Mouse (Mus musculus) stomach, embryonic 15.5 days (tissue): ENCODE results near the gene Rab44. TPM values are rescaled to one million over a fixed set of nuclear protein-coding genes. Genes with fewer than 3 reads are reported as not detected.
"Not testable (repeated sequence)": the region's sequence is repeated elsewhere in the genome, so short reads cannot be mapped to it uniquely, and the experiment has no call there.

ENCODE experiments used
- ATAC-seq: fragments of 200-750 bp; cut with Nextera tagmentation; 2 replicates; pipeline ENCODE4 v1.8.0; 2017; ENCODE audit warnings: low read depth, moderate number of reproducible peaks, moderate TSS enrichment; ENCODE audit not compliant: insufficient read depth, low FRiP score
- H3K27ac ChIP-seq: fragments of 300-500 bp; sonication (generic); 2 replicates; pipeline ENCODE4 v1.5.1; 2015; ENCODE audit warnings: mild to moderate bottlenecking, inconsistent platforms
- H3K27me3 ChIP-seq: fragments of 300-500 bp; sonication (generic); replicated peaks from 2 replicates; pipeline ENCODE4 v1.6.1; 2015; ENCODE audit warnings: inconsistent platforms
- H3K36me3 ChIP-seq: fragments of 300-500 bp; sonication (generic); 2 replicates; pipeline ENCODE4 v1.6.1; 2015; ENCODE audit warnings: inconsistent platforms
- H3K4me1 ChIP-seq: fragments of 300-500 bp; sonication (generic); 2 replicates; pipeline ENCODE4 v1.6.1; 2015; ENCODE audit warnings: inconsistent platforms
- H3K4me2 ChIP-seq: fragments of 300-500 bp; sonication (generic); 2 replicates; pipeline ENCODE4 v1.6.1; 2015; ENCODE audit warnings: mild to moderate bottlenecking, inconsistent platforms
- H3K4me3 ChIP-seq: fragments of 300-500 bp; sonication (generic); replicated peaks from 2 replicates; pipeline ENCODE4 v1.5.1; 2015; ENCODE audit warnings: inconsistent platforms
- H3K9ac ChIP-seq: fragments of 300-500 bp; sonication (generic); 2 replicates; pipeline ENCODE4 v1.6.1; 2015; ENCODE audit warnings: inconsistent platforms
- H3K9me3 ChIP-seq: fragments of 300-500 bp; sonication (generic); 2 replicates; pipeline ENCODE4 v1.6.1; 2016; ENCODE audit warnings: inconsistent platforms
- WGBS: fragments of 180-500 bp; shearing (Covaris S2); methylation state at CpG from one replicate; pipeline ENCODE4 v1.1.7; 2015; 5-methylcytosine and 5-hydroxymethylcytosine counted together
- polyA plus RNA-seq: library from polyadenylated mRNA; unstranded; fragments of >200 nt; fragmentation: Nextera tagmentation; extraction: Ambion mirVana; gene quantifications from 2 replicates; pipeline ENCODE4 v1.2.1, GENCODE M21; 2015

The Rab44 gene
- polyA plus RNA-seq, 1 experiment from 2014 or later = 2.3 TPM

DNA sequence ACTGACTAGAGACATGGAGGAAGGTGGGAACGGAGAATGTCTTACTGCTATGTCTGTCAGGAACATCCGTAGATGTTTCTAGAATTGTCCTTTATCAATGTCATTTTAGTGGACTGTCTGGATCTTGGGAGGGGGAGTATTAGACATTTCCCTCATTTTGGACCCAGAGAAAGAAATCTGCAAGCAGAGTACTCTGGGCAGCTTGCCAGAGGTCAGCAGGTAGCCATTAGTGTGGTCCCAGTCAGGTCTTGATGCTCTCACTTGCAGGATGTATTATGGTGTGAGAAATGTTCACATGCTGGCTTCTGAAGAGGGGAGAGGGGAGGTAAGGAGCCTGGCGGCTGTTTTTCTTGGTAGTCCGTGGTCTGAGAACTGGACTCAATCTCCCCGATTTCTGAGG lies 21.4 kb upstream of the Rab44 start:
- Histone ChIP-seq H3K27me3 (peaks cover 8% of the 10 kb centered on the region), H3K9me3 (no peaks in the 10 kb centered on the region), H3K4me3 (no peak overlapping the region), H3K36me3 (no peaks in the 10 kb centered on the region), H3K27ac (no peak overlapping the region), H3K9ac (no peak overlapping the region), H3K4me2 (no peak overlapping the region), H3K4me1 (peaks cover 28% of the 10 kb centered on the region)
- ATAC-seq = no peak
- WGBS = 49% methylated on average over 5 of the region's 5 CpGs

DNA sequence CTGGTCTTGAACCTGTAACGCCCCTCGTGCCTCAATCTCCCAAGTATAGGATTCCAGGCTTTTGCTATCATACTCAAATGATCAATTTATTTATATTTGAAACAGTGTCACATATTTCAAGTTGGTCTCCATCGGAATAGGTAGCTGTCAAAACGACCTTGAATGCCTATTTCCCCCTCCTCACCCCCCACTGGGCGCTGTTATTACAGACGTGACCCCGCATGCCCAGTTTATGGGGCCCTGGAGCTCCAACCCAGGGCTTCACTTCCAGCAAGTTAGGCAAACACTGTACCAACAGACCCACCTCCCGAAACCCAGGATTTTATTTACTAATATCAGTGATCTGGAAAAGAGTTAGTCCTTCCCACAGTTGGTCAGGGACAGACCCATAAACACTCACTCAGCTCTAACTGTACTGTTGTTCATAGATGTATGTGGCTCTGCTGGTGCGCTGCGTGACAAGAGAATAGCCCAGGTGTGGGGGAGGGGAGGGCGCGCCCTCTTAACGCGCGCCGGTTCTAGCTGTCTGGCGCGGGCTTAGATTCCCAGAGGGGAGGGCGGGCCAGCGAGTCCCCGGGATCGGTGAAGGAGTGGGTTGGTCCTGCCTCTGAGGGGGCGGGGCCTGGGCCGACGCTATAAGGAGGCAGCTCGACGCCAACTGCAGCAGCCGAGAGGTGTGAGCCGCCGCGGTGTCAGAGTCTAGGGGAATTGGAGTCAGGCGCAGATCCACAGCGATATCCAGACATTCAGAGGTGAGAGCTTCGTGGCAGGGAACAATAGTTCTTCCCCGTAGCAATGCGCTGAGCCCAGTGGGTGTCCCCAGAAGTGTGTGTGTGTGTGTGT lies 20.6 kb upstream of the Rab44 start:
- H3K9ac ChIP-seq = peak overlapping the region; percentile 45; the same call in 1 of the 2 replicates
- no peaks in the 10 kb centered on the region for H3K9me3 ChIP-seq
- peak; percentile 81 for ATAC-seq
- peak overlapping the region; percentile 76 for H3K27ac ChIP-seq
- WGBS = 5% methylated on average over 36 of the region's 36 CpGs
- peaks cover 8% of the 10 kb centered on the region for H3K27me3 ChIP-seq
- peaks cover 28% of the 10 kb centered on the region for H3K4me1 ChIP-seq
- H3K36me3 ChIP-seq = no peaks in the 10 kb centered on the region
- H3K4me2 ChIP-seq = peak overlapping the region; percentile 93
- H3K4me3 ChIP-seq = peak overlapping the region; percentile 57

GRCm38 (mm10) chr17:29093961-29094309 lies 20.0 kb upstream of the Rab44 start:
- ATAC-seq = peak; percentile 14; the same call in 1 of the 2 replicates

GRCm38 (mm10) chr17:29094310-29095181 lies 19.4 kb upstream of the Rab44 start:
- H3K4me2 ChIP-seq = peak overlapping the region; percentile 93
- H3K9ac ChIP-seq = peak overlapping the region; percentile 45; the same call in 1 of the 2 replicates
- peak; percentile 33 for ATAC-seq
- under 1% methylated on average over 71 of the region's 71 CpGs for WGBS
- peak overlapping the region; percentile 76 for H3K27ac ChIP-seq
- H3K4me3 ChIP-seq = peak overlapping the region; percentile 57
- no peaks in the 10 kb centered on the region for H3K9me3 ChIP-seq
- peaks cover 8% of the 10 kb centered on the region for H3K27me3 ChIP-seq
- peaks cover 28% of the 10 kb centered on the region for H3K4me1 ChIP-seq
- H3K36me3 ChIP-seq = 0 out of 2 replicates have a peak, but pooled peaks cover under 1% of the 10 kb centered on the region

More at GRCm38 (mm10) chr17:29093961-29094309, 20.0 kb upstream of the Rab44 start:
- peak overlapping the region; percentile 57 for H3K4me3 ChIP-seq
- peaks cover 28% of the 10 kb centered on the region for H3K4me1 ChIP-seq
- peak overlapping the region; percentile 45; the same call in 1 of the 2 replicates for H3K9ac ChIP-seq
- H3K36me3 ChIP-seq = no peaks in the 10 kb centered on the region
- H3K27ac ChIP-seq = peak overlapping the region; percentile 76
- peak overlapping the region; percentile 93 for H3K4me2 ChIP-seq
- under 1% methylated on average over 24 of the region's 24 CpGs for WGBS
- no peaks in the 10 kb centered on the region for H3K9me3 ChIP-seq
- peaks cover 8% of the 10 kb centered on the region for H3K27me3 ChIP-seq

GRCm38 (mm10) chr17:29095201-29095733 lies 18.7 kb upstream of the Rab44 start:
- H3K27me3 ChIP-seq = peaks cover 8% of the 10 kb centered on the region
- H3K27ac ChIP-seq = peak overlapping the region; percentile 76
- under 1% methylated on average over 44 of the region's 44 CpGs for WGBS
- H3K9me3 ChIP-seq = no peaks in the 10 kb centered on the region
- H3K4me2 ChIP-seq = peak overlapping the region; percentile 93
- peak overlapping the region; percentile 57 for H3K4me3 ChIP-seq
- H3K4me1 ChIP-seq = peaks cover 28% of the 10 kb centered on the region
- peaks cover 6% of the 10 kb centered on the region; the same call in 1 of the 2 replicates for H3K36me3 ChIP-seq
- peak overlapping the region; percentile 45; the same call in 1 of the 2 replicates for H3K9ac ChIP-seq
- ATAC-seq = peak; percentile 73

DNA sequence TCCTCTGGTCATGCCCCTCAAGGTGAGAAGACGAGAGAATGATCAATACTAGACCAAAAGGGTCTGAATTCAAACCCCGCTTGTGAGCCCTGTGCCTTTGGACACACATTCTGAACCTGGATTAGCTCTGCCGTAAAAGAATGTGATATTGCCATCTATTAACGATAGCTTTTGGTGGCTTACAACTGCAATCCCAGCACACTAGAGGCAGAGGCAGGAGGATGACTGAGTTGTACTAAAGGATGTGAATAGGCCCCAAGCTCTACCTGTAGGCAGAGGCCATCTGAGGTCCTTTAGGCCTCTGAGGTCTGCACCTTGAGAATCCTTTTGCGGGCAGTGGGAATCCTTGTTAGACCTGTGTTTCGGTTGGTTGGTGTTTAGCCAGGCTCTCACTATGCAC lies 17.7 kb upstream of the Rab44 start:
- Histone ChIP-seq H3K27ac (no peak overlapping the region), H3K27me3 (peaks cover 8% of the 10 kb centered on the region), H3K9me3 (no peaks in the 10 kb centered on the region), H3K9ac (no peak overlapping the region), H3K4me1 (peaks cover 28% of the 10 kb centered on the region), H3K4me2 (peak overlapping the region; percentile 93; the same call in 1 of the 2 replicates), H3K36me3 (peaks cover 6% of the 10 kb centered on the region; the same call in 1 of the 2 replicates), H3K4me3 (no peak overlapping the region)
- ATAC-seq = no peak
- WGBS = 82% methylated on average over 6 of the region's 6 CpGs

- ATAC-seq = no peak
- 60% methylated on average over 7 of the region's 7 CpGs for WGBS
- H3K9me3 ChIP-seq = no peaks in the 10 kb centered on the region
- H3K36me3 ChIP-seq = peaks cover 6% of the 10 kb centered on the region; the same call in 1 of the 2 replicates
- H3K9ac ChIP-seq = no peak overlapping the region
- H3K4me1 ChIP-seq = peaks cover 23% of the 10 kb centered on the region
- no peak overlapping the region for H3K4me3 ChIP-seq
- no peak overlapping the region for H3K4me2 ChIP-seq
- peak overlapping the region; percentile 54; the same call in 1 of the 2 replicates for H3K27ac ChIP-seq
- H3K27me3 ChIP-seq = peaks cover 8% of the 10 kb centered on the region
These were observed 16.9 kb upstream of the Rab44 start for GRCm38 (mm10) chr17:29096851-29097561.

- peaks cover 21% of the 10 kb centered on the region for H3K4me1 ChIP-seq
- 94% methylated on average over 24 of the region's 24 CpGs for WGBS
- H3K27ac ChIP-seq = no peak overlapping the region
These were observed 15.7 kb upstream of the Rab44 start for GRCm38 (mm10) chr17:29098291-29098690.

GRCm38 (mm10) chr17:29099076-29099475 lies 14.9 kb upstream of the Rab44 start:
- ATAC-seq = no peak
- WGBS = 85% methylated on average over 8 of the region's 8 CpGs
- peaks cover 6% of the 10 kb centered on the region; the same call in 1 of the 2 replicates for H3K36me3 ChIP-seq
- H3K4me1 ChIP-seq = peaks cover 15% of the 10 kb centered on the region
- H3K27ac ChIP-seq = no peak overlapping the region
- no peak overlapping the region for H3K4me2 ChIP-seq
- H3K27me3 ChIP-seq = peaks cover 7% of the 10 kb centered on the region
- H3K9me3 ChIP-seq = no peaks in the 10 kb centered on the region
- no peak overlapping the region for H3K9ac ChIP-seq
- no peak overlapping the region for H3K4me3 ChIP-seq

More at GRCm38 (mm10) chr17:29098291-29098690, 15.7 kb upstream of the Rab44 start:
- H3K27me3 ChIP-seq = peaks cover 8% of the 10 kb centered on the region
- H3K4me3 ChIP-seq = no peak overlapping the region
- no peaks in the 10 kb centered on the region for H3K9me3 ChIP-seq
- no peak overlapping the region for H3K9ac ChIP-seq
- H3K36me3 ChIP-seq = peaks cover 6% of the 10 kb centered on the region; the same call in 1 of the 2 replicates
- H3K4me2 ChIP-seq = no peak overlapping the region
- no peak for ATAC-seq

GRCm38 (mm10) chr17:29100627-29101026 lies 13.3 kb upstream of the Rab44 start:
- 0 out of 2 replicates have a peak, but pooled peaks cover 7% of the 10 kb centered on the region for H3K4me1 ChIP-seq
- ATAC-seq = no peak
- H3K27ac ChIP-seq = no peak overlapping the region
- H3K27me3 ChIP-seq = no peaks in the 10 kb centered on the region
- 91% methylated on average over 7 of the region's 7 CpGs for WGBS
- no peaks in the 10 kb centered on the region for H3K9me3 ChIP-seq
- H3K9ac ChIP-seq = no peak overlapping the region
- H3K36me3 ChIP-seq = peaks cover 6% of the 10 kb centered on the region; the same call in 1 of the 2 replicates
- H3K4me3 ChIP-seq = no peak overlapping the region
- H3K4me2 ChIP-seq = no peak overlapping the region

GRCm38 (mm10) chr17:29110356-29110755 lies 3.6 kb upstream of the Rab44 start:
- H3K4me3 ChIP-seq, H3K9me3 ChIP-seq, H3K9ac ChIP-seq, H3K4me1 ChIP-seq, H3K27ac ChIP-seq, H3K4me2 ChIP-seq, H3K36me3 ChIP-seq, ATAC-seq, H3K27me3 ChIP-seq: not testable (repeated sequence)
- WGBS = 82% methylated on average over 6 of the region's 6 CpGs
